Mouse (Mus musculus): Measurements from ENCODE around the gene Sostdc1. TPM values are rescaled to one million over a fixed set of nuclear protein-coding genes. Genes with fewer than 3 reads are reported as not detected.

The Sostdc1 gene
- total RNA-seq, 2 experiments from 2014 or later: not detected

DNA sequence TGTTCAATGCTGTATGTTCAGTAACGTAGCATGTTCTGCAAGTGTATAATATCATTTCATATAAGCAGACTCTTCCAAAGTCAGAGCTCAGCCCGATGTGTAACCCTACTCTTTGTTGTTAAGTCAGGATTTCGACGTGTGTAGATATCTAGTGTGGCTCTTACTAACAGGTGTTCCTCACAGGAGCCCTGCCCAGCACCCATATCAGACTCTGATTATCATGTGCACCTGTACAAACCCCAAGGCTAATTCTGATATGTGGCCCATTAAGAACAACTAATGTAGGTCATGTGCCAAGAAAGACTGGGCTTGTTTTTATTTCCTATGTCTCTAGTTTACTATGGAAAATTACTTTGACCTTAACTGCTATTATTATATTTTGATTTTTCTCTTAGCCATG, 50.1 kb downstream of the Sostdc1 start:
- ATAC-seq (replicated peaks; ENCODE audit: low FRiP score, poor library complexity, severe bottlenecking): no peak

Other genes starting within 250 kb of the Sostdc1 start
- 3.1 and 4.0 TPM in 2 replicates for gene Ankmy2, start 157.0 kb upstream of the Sostdc1 start, total RNA-seq (2015; ENCODE audit: low replicate concordance)
- gene Ankmy2, start 157.0 kb upstream of the Sostdc1 start, total RNA-seq (2017; ENCODE audit: low replicate concordance): 4.4 and 9.1 TPM in 2 replicates
- 18.4 and 19.4 TPM in 2 replicates for gene Bzw2, start 156.1 kb upstream of the Sostdc1 start, total RNA-seq (2015; ENCODE audit: low replicate concordance)
- 14.8 and 18.3 TPM in 2 replicates for gene Bzw2, start 156.1 kb upstream of the Sostdc1 start, total RNA-seq (2017; ENCODE audit: low replicate concordance)
- gene Lrrc72, start 60.7 kb upstream of the Sostdc1 start, total RNA-seq (2015; ENCODE audit: low replicate concordance): not detected in 2 replicates
- gene Lrrc72, start 60.7 kb upstream of the Sostdc1 start, total RNA-seq (2017; ENCODE audit: low replicate concordance): not detected in 2 replicates
- gene Ispd, start 67.3 kb downstream of the Sostdc1 start, total RNA-seq (2015; ENCODE audit: low replicate concordance): 1.3 TPM in 1 of 2 replicates, not detected in the other
- gene Ispd, start 67.3 kb downstream of the Sostdc1 start, total RNA-seq (2017; ENCODE audit: low replicate concordance): 0.28 and 2.0 TPM in 2 replicates
- gene D630036H23Rik, start 68.0 kb downstream of the Sostdc1 start, total RNA-seq (2015; ENCODE audit: low replicate concordance): not detected in 2 replicates
- gene D630036H23Rik, start 68.0 kb downstream of the Sostdc1 start, total RNA-seq (2017; ENCODE audit: low replicate concordance): not detected in 2 replicates

Measured in erythroblast, adult 5-6 weeks (primary cell).